Mouse (Mus musculus): ENCODE measurements around the gene Hbb-bs. TPM values are rescaled to one million over a fixed set of nuclear protein-coding genes. Genes with fewer than 3 reads are reported as not detected.

Gene Hbb-bs
- 125 TPM for polyA plus RNA-seq (2014; fragmentation: Illumina TruSeq; extraction: RNeasy Lipid Tissue Mini Kit (QIAGEN cat#74804); ENCODE audit: low read depth, low replicate concordance)

DNA sequence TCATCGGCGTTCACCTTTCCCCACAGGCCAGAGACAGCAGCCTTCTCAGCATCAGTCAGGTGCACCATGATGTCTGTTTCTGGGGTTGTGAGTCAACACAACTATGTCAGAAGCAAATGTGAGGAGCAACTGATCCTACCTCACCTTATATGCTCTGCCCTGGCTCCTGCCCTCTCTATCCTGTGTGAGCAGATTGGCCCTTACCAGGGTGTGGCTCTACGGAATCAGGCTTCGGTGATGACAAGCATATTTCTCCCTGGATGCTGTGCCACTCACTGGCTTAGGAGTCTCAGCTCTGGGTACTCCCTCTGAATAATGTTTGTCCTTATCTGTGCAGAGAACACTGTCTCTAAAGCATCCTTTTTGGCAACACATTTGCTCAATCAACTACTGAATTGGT is at the start of gene Hbb-bs:
Gene Hbb-bs, minus strand, starts transcription at position 289 of the 400 bp plus-strand sequence.

GRCm38 (mm10) chr7:103853090-103853489 is 25.2 kb upstream of the Hbb-bs start, which contains the start of gene Hbb-y:
Gene Hbb-y (minus strand): TSS chr7:103853216.

GRCm38 (mm10) chr7:103843034-103843433 is 15.1 kb upstream of the Hbb-bs start, which contains the start of gene Hbb-bh1:
Gene Hbb-bh1 (minus strand): TSS chr7:103843164.

DNA sequence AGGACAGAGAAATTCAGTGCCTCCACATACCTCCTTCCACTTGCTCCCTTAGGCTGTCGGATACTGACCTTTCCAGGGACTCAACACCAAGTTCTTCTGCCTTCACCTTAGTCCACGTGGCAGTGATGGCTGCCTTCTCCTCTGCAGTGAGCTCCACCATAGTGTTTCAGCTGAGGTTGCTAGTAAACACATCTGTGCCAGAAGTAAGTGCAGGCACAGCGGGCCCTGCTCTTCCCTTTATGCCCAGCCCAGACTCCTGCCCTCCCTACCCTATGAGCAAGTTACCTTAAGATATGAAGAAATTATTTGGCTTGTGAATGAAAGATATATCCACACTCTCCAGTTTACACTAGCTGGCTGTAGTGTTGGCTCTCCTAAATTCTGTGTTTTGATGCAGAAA is 12.4 kb upstream of the Hbb-bs start, which contains the start of gene Hbb-bh2:
Gene Hbb-bh2, minus strand, starts transcription at position 253 of the 400 bp plus-strand sequence.

DNA sequence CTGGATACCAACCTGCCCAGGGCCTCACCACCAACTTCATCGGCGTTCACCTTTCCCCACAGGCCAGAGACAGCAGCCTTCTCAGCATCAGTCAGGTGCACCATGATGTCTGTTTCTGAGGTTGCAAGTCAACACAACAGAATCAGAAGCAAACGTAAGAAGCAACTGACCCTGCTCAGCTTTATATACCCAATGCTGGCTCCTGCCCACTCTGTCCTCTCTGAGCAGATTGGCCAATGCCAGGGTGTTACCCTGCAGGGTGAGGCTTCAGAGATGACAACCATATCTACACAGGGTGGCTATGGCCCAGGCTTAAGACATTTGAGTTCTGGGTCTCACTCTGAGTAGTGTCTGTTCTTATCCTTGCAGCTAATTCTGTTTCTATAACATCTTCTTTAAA is 14.1 kb downstream of the Hbb-bs start, which contains the start of gene Hbb-bt:
Gene Hbb-bt, minus strand, starts transcription at position 231 of the 400 bp plus-strand sequence.

DNA sequence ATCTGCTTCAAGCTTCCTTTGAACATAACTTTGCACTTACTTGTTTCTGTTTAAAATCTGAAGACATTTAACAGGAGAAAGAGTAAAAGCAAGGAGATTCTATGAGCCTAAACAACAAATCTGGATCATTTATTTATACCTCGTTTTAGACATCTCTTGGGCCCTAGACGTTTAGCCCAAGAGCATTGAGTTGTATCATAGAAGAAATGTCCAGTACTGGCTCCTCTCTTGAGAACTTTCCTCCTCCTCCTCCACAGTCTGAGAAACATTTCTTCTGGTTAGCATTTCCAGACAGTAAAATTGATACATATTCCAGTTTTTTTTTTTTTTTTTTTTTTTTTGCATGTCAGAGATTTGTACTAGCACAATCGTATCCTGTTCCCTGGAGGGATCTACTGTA is 36.2 kb downstream of the Hbb-bs start, which contains the start of gene Olfr67:
Gene Olfr67, minus strand, starts transcription at position 101 of the 400 bp plus-strand sequence.

GRCm38 (mm10) chr7:103779598-103779997 is 48.3 kb downstream of the Hbb-bs start, which contains the start of gene Olfr68:
Gene Olfr68 (minus strand): TSS chr7:103779698.

Other genes starting within 250 kb of the Hbb-bs start
- gene Olfr618, start 238.0 kb downstream of the Hbb-bs start, polyA plus RNA-seq (2014; fragmentation: Illumina TruSeq; extraction: RNeasy Lipid Tissue Mini Kit (QIAGEN cat#74804); ENCODE audit: low read depth, low replicate concordance) = not detected
- not detected for gene Olfr619, start 227.5 kb downstream of the Hbb-bs start, polyA plus RNA-seq (2014; fragmentation: Illumina TruSeq; extraction: RNeasy Lipid Tissue Mini Kit (QIAGEN cat#74804); ENCODE audit: low read depth, low replicate concordance)
- gene Olfr620, start 215.6 kb downstream of the Hbb-bs start, polyA plus RNA-seq (2014; fragmentation: Illumina TruSeq; extraction: RNeasy Lipid Tissue Mini Kit (QIAGEN cat#74804); ENCODE audit: low read depth, low replicate concordance) = not detected
- not detected for gene Olfr622, start 185.4 kb downstream of the Hbb-bs start, polyA plus RNA-seq (2014; fragmentation: Illumina TruSeq; extraction: RNeasy Lipid Tissue Mini Kit (QIAGEN cat#74804); ENCODE audit: low read depth, low replicate concordance)
- not detected for gene Olfr623, start 164.4 kb downstream of the Hbb-bs start, polyA plus RNA-seq (2014; fragmentation: Illumina TruSeq; extraction: RNeasy Lipid Tissue Mini Kit (QIAGEN cat#74804); ENCODE audit: low read depth, low replicate concordance)
- gene Olfr624, start 156.9 kb downstream of the Hbb-bs start, polyA plus RNA-seq (2014; fragmentation: Illumina TruSeq; extraction: RNeasy Lipid Tissue Mini Kit (QIAGEN cat#74804); ENCODE audit: low read depth, low replicate concordance) = 0.38 TPM
- not detected for gene Olfr625-ps1, start 145.4 kb downstream of the Hbb-bs start, polyA plus RNA-seq (2014; fragmentation: Illumina TruSeq; extraction: RNeasy Lipid Tissue Mini Kit (QIAGEN cat#74804); ENCODE audit: low read depth, low replicate concordance)
- not detected for gene Olfr243, start 113.4 kb downstream of the Hbb-bs start, polyA plus RNA-seq (2014; fragmentation: Illumina TruSeq; extraction: RNeasy Lipid Tissue Mini Kit (QIAGEN cat#74804); ENCODE audit: low read depth, low replicate concordance)
- not detected for gene Olfr628, start 97.7 kb downstream of the Hbb-bs start, polyA plus RNA-seq (2014; fragmentation: Illumina TruSeq; extraction: RNeasy Lipid Tissue Mini Kit (QIAGEN cat#74804); ENCODE audit: low read depth, low replicate concordance)
- not detected for gene Olfr629, start 83.2 kb downstream of the Hbb-bs start, polyA plus RNA-seq (2014; fragmentation: Illumina TruSeq; extraction: RNeasy Lipid Tissue Mini Kit (QIAGEN cat#74804); ENCODE audit: low read depth, low replicate concordance)
- not detected for gene Olfr630, start 70.8 kb downstream of the Hbb-bs start, polyA plus RNA-seq (2014; fragmentation: Illumina TruSeq; extraction: RNeasy Lipid Tissue Mini Kit (QIAGEN cat#74804); ENCODE audit: low read depth, low replicate concordance)
- not detected for gene Olfr69, start 56.5 kb downstream of the Hbb-bs start, polyA plus RNA-seq (2014; fragmentation: Illumina TruSeq; extraction: RNeasy Lipid Tissue Mini Kit (QIAGEN cat#74804); ENCODE audit: low read depth, low replicate concordance)
- gene Olfr68, start 48.4 kb downstream of the Hbb-bs start, polyA plus RNA-seq (2014; fragmentation: Illumina TruSeq; extraction: RNeasy Lipid Tissue Mini Kit (QIAGEN cat#74804); ENCODE audit: low read depth, low replicate concordance) = not detected
- not detected for gene Olfr67, start 36.3 kb downstream of the Hbb-bs start, polyA plus RNA-seq (2014; fragmentation: Illumina TruSeq; extraction: RNeasy Lipid Tissue Mini Kit (QIAGEN cat#74804); ENCODE audit: low read depth, low replicate concordance)
- 7.9 TPM for gene Hbb-bt, start 14.1 kb downstream of the Hbb-bs start, polyA plus RNA-seq (2014; fragmentation: Illumina TruSeq; extraction: RNeasy Lipid Tissue Mini Kit (QIAGEN cat#74804); ENCODE audit: low read depth, low replicate concordance)
- gene Hbb-bh2, start 12.4 kb upstream of the Hbb-bs start, polyA plus RNA-seq (2014; fragmentation: Illumina TruSeq; extraction: RNeasy Lipid Tissue Mini Kit (QIAGEN cat#74804); ENCODE audit: low read depth, low replicate concordance) = not detected
- gene Hbb-bh1, start 15.1 kb upstream of the Hbb-bs start, polyA plus RNA-seq (2014; fragmentation: Illumina TruSeq; extraction: RNeasy Lipid Tissue Mini Kit (QIAGEN cat#74804); ENCODE audit: low read depth, low replicate concordance) = not detected
- gene Hbb-y, start 25.1 kb upstream of the Hbb-bs start, polyA plus RNA-seq (2014; fragmentation: Illumina TruSeq; extraction: RNeasy Lipid Tissue Mini Kit (QIAGEN cat#74804); ENCODE audit: low read depth, low replicate concordance) = not detected
- gene Olfr66, start 58.2 kb upstream of the Hbb-bs start, polyA plus RNA-seq (2014; fragmentation: Illumina TruSeq; extraction: RNeasy Lipid Tissue Mini Kit (QIAGEN cat#74804); ENCODE audit: low read depth, low replicate concordance) = not detected
- gene Olfr64, start 66.4 kb upstream of the Hbb-bs start, polyA plus RNA-seq (2014; fragmentation: Illumina TruSeq; extraction: RNeasy Lipid Tissue Mini Kit (QIAGEN cat#74804); ENCODE audit: low read depth, low replicate concordance) = not detected
- not detected for gene Olfr65, start 75.4 kb upstream of the Hbb-bs start, polyA plus RNA-seq (2014; fragmentation: Illumina TruSeq; extraction: RNeasy Lipid Tissue Mini Kit (QIAGEN cat#74804); ENCODE audit: low read depth, low replicate concordance)
- gene Olfr631, start 100.7 kb upstream of the Hbb-bs start, polyA plus RNA-seq (2014; fragmentation: Illumina TruSeq; extraction: RNeasy Lipid Tissue Mini Kit (QIAGEN cat#74804); ENCODE audit: low read depth, low replicate concordance) = not detected
- gene Olfr632, start 106.3 kb upstream of the Hbb-bs start, polyA plus RNA-seq (2014; fragmentation: Illumina TruSeq; extraction: RNeasy Lipid Tissue Mini Kit (QIAGEN cat#74804); ENCODE audit: low read depth, low replicate concordance) = not detected
- not detected for gene Olfr633, start 116.3 kb upstream of the Hbb-bs start, polyA plus RNA-seq (2014; fragmentation: Illumina TruSeq; extraction: RNeasy Lipid Tissue Mini Kit (QIAGEN cat#74804); ENCODE audit: low read depth, low replicate concordance)
- gene Olfr635, start 143.1 kb upstream of the Hbb-bs start, polyA plus RNA-seq (2014; fragmentation: Illumina TruSeq; extraction: RNeasy Lipid Tissue Mini Kit (QIAGEN cat#74804); ENCODE audit: low read depth, low replicate concordance) = not detected
- not detected for gene Olfr638, start 170.7 kb upstream of the Hbb-bs start, polyA plus RNA-seq (2014; fragmentation: Illumina TruSeq; extraction: RNeasy Lipid Tissue Mini Kit (QIAGEN cat#74804); ENCODE audit: low read depth, low replicate concordance)
- not detected for gene Olfr639, start 189.2 kb upstream of the Hbb-bs start, polyA plus RNA-seq (2014; fragmentation: Illumina TruSeq; extraction: RNeasy Lipid Tissue Mini Kit (QIAGEN cat#74804); ENCODE audit: low read depth, low replicate concordance)
- gene Olfr640, start 197.5 kb upstream of the Hbb-bs start, polyA plus RNA-seq (2014; fragmentation: Illumina TruSeq; extraction: RNeasy Lipid Tissue Mini Kit (QIAGEN cat#74804); ENCODE audit: low read depth, low replicate concordance) = not detected
- gene Olfr641, start 207.3 kb upstream of the Hbb-bs start, polyA plus RNA-seq (2014; fragmentation: Illumina TruSeq; extraction: RNeasy Lipid Tissue Mini Kit (QIAGEN cat#74804); ENCODE audit: low read depth, low replicate concordance) = not detected
- gene Olfr642, start 224.6 kb upstream of the Hbb-bs start, polyA plus RNA-seq (2014; fragmentation: Illumina TruSeq; extraction: RNeasy Lipid Tissue Mini Kit (QIAGEN cat#74804); ENCODE audit: low read depth, low replicate concordance) = not detected
- gene 4930516K23Rik, start 233.3 kb upstream of the Hbb-bs start, polyA plus RNA-seq (2014; fragmentation: Illumina TruSeq; extraction: RNeasy Lipid Tissue Mini Kit (QIAGEN cat#74804); ENCODE audit: low read depth, low replicate concordance) = not detected
- not detected for gene Olfr644, start 243.8 kb upstream of the Hbb-bs start, polyA plus RNA-seq (2014; fragmentation: Illumina TruSeq; extraction: RNeasy Lipid Tissue Mini Kit (QIAGEN cat#74804); ENCODE audit: low read depth, low replicate concordance)